In genomic region chr9:87027423-87028084, GRCm38 (mm10) we compare ENCODE assay signal across 9 mouse cellular contexts. TPM values are rescaled to one million over a fixed set of nuclear protein-coding genes. Genes with fewer than 3 reads are reported as not detected.
A peak's percentile ranks its signal among the peaks of the same experiment; 100 is the strongest.
DNase-seq lines count a peak whose midpoint lies in the region; ATAC-seq and TF ChIP-seq lines count a peak whose summit lies in the region.
"Had no signal": no experiment of that assay in that cellular context is flagged by ENCODE, and none has a peak within 500 bp of the region (broad histone marks: within the 10 kb centered on the region; RNA-seq: fewer than 3 reads in every experiment).

No protein-coding gene starts in this region.

- peak; percentile 31; the same call in 1 of the 2 replicates for TF ChIP-seq CTCF in testis, adult 2 months (IDR thresholded peaks at IDR 0.05; ENCODE audit: control insufficient read depth, insufficient read depth, insufficient replicate concordance, low read depth, low read length)

- peak; percentile 42; the same call in 1 of the 2 replicates for ATAC-seq in kidney, embryonic 16.5 days (ENCODE audit: low FRiP score, low TSS enrichment)

- no peak overlapping the region for H3K9ac ChIP-seq in kidney, embryonic 16.5 days (replicated peaks; ENCODE audit: low read length)
- H3K9ac ChIP-seq: neural tube, embryonic 13.5 days had no signal

- H3K36me3 ChIP-seq in kidney, embryonic 16.5 days (ENCODE audit: insufficient read depth, low read length), result no peaks in the 10 kb centered on the region
- H3K36me3 ChIP-seq in testis, adult 2 months (ENCODE audit: control insufficient read depth, insufficient read depth, low read length), result no peaks in the 10 kb centered on the region

- no peak for TF ChIP-seq POLR2A in testis, adult 2 months (IDR thresholded peaks at IDR 0.05; ENCODE audit: control insufficient read depth, low read depth, low read length)

- no peak overlapping the region for H3K4me2 ChIP-seq in kidney, embryonic 16.5 days (replicated peaks; ENCODE audit: low read depth, low read length)
- H3K4me2 ChIP-seq: neural tube, embryonic 13.5 days had no signal

- WGBS in kidney, embryonic 16.5 days, result 44% methylated on average over 8 of the region's 8 CpGs

- H3K4me3 ChIP-seq in kidney, embryonic 16.5 days (ENCODE audit: low read length), result no peak overlapping the region
- no peak overlapping the region for H3K4me3 ChIP-seq in testis, adult 2 months (ENCODE audit: control insufficient read depth, low read depth, low read length)
- H3K4me3 ChIP-seq: neural tube, embryonic 13.5 days had no signal

- peaks cover 8% of the 10 kb centered on the region for H3K4me1 ChIP-seq in kidney, embryonic 16.5 days (ENCODE audit: insufficient read depth, low read length)
- no peaks in the 10 kb centered on the region; the same call in 1 of the 2 replicates for H3K4me1 ChIP-seq in testis, adult 2 months (ENCODE audit: control insufficient read depth, insufficient read depth, low read length)

- no peak overlapping the region for H3K27ac ChIP-seq in kidney, embryonic 16.5 days (ENCODE audit: low read length)
- no peak overlapping the region for H3K27ac ChIP-seq in testis, adult 2 months (ENCODE audit: control insufficient read depth, insufficient read depth, low read depth, low read length)
- H3K27ac ChIP-seq: neural tube, embryonic 13.5 days had no signal

- H3K27me3 ChIP-seq in kidney, embryonic 16.5 days (ENCODE audit: insufficient read depth, low read length), result no peaks in the 10 kb centered on the region
- H3K27me3 ChIP-seq in testis, adult 2 months (ENCODE audit: control insufficient read depth, insufficient read depth, low read length), result no peaks in the 10 kb centered on the region
- H3K27me3 ChIP-seq: neural tube, embryonic 13.5 days had no signal

- DNase-seq in urinary bladder, postnatal 25 days (ENCODE audit: low spot score), result peak; percentile 38
- no peak for DNase-seq in urinary bladder, postnatal 10 days (ENCODE audit: low spot score)
- DNase-seq in cerebellum, postnatal 10 days, result peak; percentile 78 to 85
- DNase-seq in frontal cortex, postnatal 36 days (ENCODE audit: low spot score in 2 of 2), result peak; percentile 61 to 84
- DNase-seq in liver, result peak; percentile 64
- DNase-seq in natural killer cell, adult 2 months (ENCODE audit: low spot score in 2 of 2), result peak; percentile 46 to 58

- no peaks in the 10 kb centered on the region for H3K9me3 ChIP-seq in kidney, embryonic 16.5 days (ENCODE audit: low read length)
- H3K9me3 ChIP-seq: neural tube, embryonic 13.5 days had no signal

RNA-seq across cellular contexts. Expression of gene Cyb5r4, which starts 5.7 kb away (rescaled TPM):
- 64.8 and 68.3 TPM in 2 replicates for polyA plus RNA-seq in kidney, embryonic 16.5 days (2015; fragmentation: Nextera tagmentation; extraction: Ambion mirVana)
- polyA plus RNA-seq in testis, adult 2 months (2012; rRNA removed), result 13.3 and 20.4 TPM in 2 replicates

RNA-seq across cellular contexts. Expression of gene Ripply2, which starts 12.2 kb away (rescaled TPM):
- 0.90 and 2.1 TPM in 2 replicates for polyA plus RNA-seq in kidney, embryonic 16.5 days (2015; fragmentation: Nextera tagmentation; extraction: Ambion mirVana)
- not detected in 2 replicates for polyA plus RNA-seq in testis, adult 2 months (2012; rRNA removed)
